In genomic region chr5:65250185-65250855, GRCm38 (mm10) we compare ENCODE assay signal across 18 mouse cellular contexts. TPM values are rescaled to one million over a fixed set of nuclear protein-coding genes. Genes with fewer than 3 reads are reported as not detected.
DNase-seq lines count a peak whose midpoint lies in the region; ATAC-seq and TF ChIP-seq lines count a peak whose summit lies in the region.
"Had no signal": no experiment of that assay in that cellular context is flagged by ENCODE, and none has a peak within 500 bp of the region (broad histone marks: within the 10 kb centered on the region; RNA-seq: fewer than 3 reads in every experiment).

No protein-coding gene starts in this region.

- H3K4me1 ChIP-seq in hindbrain, embryonic 10.5 days (replicated peaks): peaks cover 7% of the 10 kb centered on the region
- no peaks in the 10 kb centered on the region for H3K4me1 ChIP-seq in hindbrain, embryonic 16.5 days (ENCODE audit: control insufficient read depth, insufficient read depth, low read depth, low read length)
- no peaks in the 10 kb centered on the region for H3K4me1 ChIP-seq in lung, postnatal 0 days (ENCODE audit: insufficient read depth, low read depth, low read length)
- no peaks in the 10 kb centered on the region; the same call in 1 of the 2 replicates for H3K4me1 ChIP-seq in lung, adult 2 months (ENCODE audit: control insufficient read depth, insufficient read depth, low read length)
- peaks cover 0 to 5% of the 10 kb centered on the region in 2 experiments; a peak in 1 of 4 replicates for H3K4me1 ChIP-seq in ES-E14 (ENCODE audit: control insufficient read depth in 2 of 2, insufficient read depth in 2 of 2, low read length in 2 of 2, poor library complexity in 1 of 2)
- H3K4me1 ChIP-seq: forebrain, embryonic 12.5 days; limb, embryonic 15.5 days; midbrain, embryonic 15.5 days; stomach, embryonic 15.5 days had no signal

- H3K36me3 ChIP-seq in hindbrain, embryonic 10.5 days: peaks cover 44% of the 10 kb centered on the region
- peaks cover 7% of the 10 kb centered on the region for H3K36me3 ChIP-seq in hindbrain, embryonic 16.5 days (ENCODE audit: control insufficient read depth, insufficient read depth, low read length)
- H3K36me3 ChIP-seq in lung, postnatal 0 days (ENCODE audit: insufficient read depth, low read length): no peaks in the 10 kb centered on the region
- no peaks in the 10 kb centered on the region for H3K36me3 ChIP-seq in ES-E14 (ENCODE audit: control insufficient read depth, insufficient read depth, low read length, poor library complexity, severe bottlenecking)
- H3K36me3 ChIP-seq: stomach, embryonic 15.5 days had no signal

- peak overlapping the region; percentile 75 for H3K27ac ChIP-seq in hindbrain, embryonic 10.5 days
- H3K27ac ChIP-seq in hindbrain, embryonic 16.5 days (ENCODE audit: low read depth, low read length): no peak overlapping the region
- no peak overlapping the region for H3K27ac ChIP-seq in lung, postnatal 0 days (ENCODE audit: low read length)
- no peak overlapping the region for H3K27ac ChIP-seq in ES-E14 (ENCODE audit: insufficient read depth, low read depth, low read length, poor library complexity, severe bottlenecking)
- H3K27ac ChIP-seq: forebrain, embryonic 12.5 days; limb, embryonic 15.5 days; midbrain, embryonic 15.5 days; stomach, embryonic 15.5 days had no signal

- no peak for TF ChIP-seq POLR2A in lung, adult 2 months (IDR thresholded peaks at IDR 0.05; ENCODE audit: borderline replicate concordance, extremely low read depth, low read depth, low read length)

- 68% methylated on average over 7 of the region's 7 CpGs for WGBS in hindbrain, embryonic 10.5 days
- 69% methylated on average over 7 of the region's 7 CpGs for WGBS in hindbrain, embryonic 16.5 days
- 50% methylated on average over 7 of the region's 7 CpGs for WGBS in lung, postnatal 0 days
- WGBS in lung, adult 2 months: 56% methylated on average over 7 of the region's 7 CpGs

- no peaks in the 10 kb centered on the region for H3K9me3 ChIP-seq in hindbrain, embryonic 10.5 days
- H3K9me3 ChIP-seq in hindbrain, embryonic 16.5 days (ENCODE audit: control insufficient read depth, low read length): no peaks in the 10 kb centered on the region
- no peaks in the 10 kb centered on the region for H3K9me3 ChIP-seq in lung, postnatal 0 days (ENCODE audit: low read length)
- no peaks in the 10 kb centered on the region for H3K9me3 ChIP-seq in ES-E14 (ENCODE audit: control insufficient read depth, insufficient read depth, low read depth, low read length)
- H3K9me3 ChIP-seq: forebrain, embryonic 12.5 days; limb, embryonic 15.5 days; midbrain, embryonic 15.5 days; stomach, embryonic 15.5 days had no signal

- in situ Hi-C loops in ES-E14 (cut with MboI; ENCODE audit: low sequenced_read_pairs in 2 of 2, unreplicated experiment in 2 of 2): no loop called here

- no peak overlapping the region for H3K9ac ChIP-seq in hindbrain, embryonic 16.5 days (ENCODE audit: low read depth, low read length)
- H3K9ac ChIP-seq in lung, postnatal 0 days (replicated peaks; ENCODE audit: low read depth): no peak overlapping the region
- H3K9ac ChIP-seq in ES-E14 (ENCODE audit: insufficient read depth, low read depth, low read length, poor library complexity, severe bottlenecking): no peak overlapping the region
- H3K9ac ChIP-seq: forebrain, embryonic 12.5 days; limb, embryonic 15.5 days; midbrain, embryonic 15.5 days; stomach, embryonic 15.5 days had no signal

- no peak overlapping the region for H3K4me3 ChIP-seq in hindbrain, embryonic 10.5 days
- H3K4me3 ChIP-seq in hindbrain, embryonic 16.5 days (ENCODE audit: low read length): no peak overlapping the region
- H3K4me3 ChIP-seq in lung, postnatal 0 days (ENCODE audit: low read depth, low read length): no peak overlapping the region
- no peak overlapping the region for H3K4me3 ChIP-seq in lung, adult 2 months (replicated peaks; ENCODE audit: extremely low read depth, low read depth, low read length)
- H3K4me3 ChIP-seq in ES-E14 (ENCODE audit: insufficient read depth in 1 of 2, low read depth in 1 of 2, low read length in 2 of 2, poor library complexity in 1 of 2, severe bottlenecking in 1 of 2): no peak overlapping the region
- H3K4me3 ChIP-seq: forebrain, embryonic 12.5 days; limb, embryonic 15.5 days; midbrain, embryonic 15.5 days; stomach, embryonic 15.5 days had no signal

- no peak for TF ChIP-seq CTCF in lung, postnatal 0 days (IDR thresholded peaks at IDR 0.05)
- TF ChIP-seq CTCF in lung, adult 2 months (IDR thresholded peaks at IDR 0.05; ENCODE audit: insufficient read depth, low read length): no peak

- TF ChIP-seq EP300 in lung, postnatal 0 days (IDR thresholded peaks at IDR 0.05): no peak

- peak; percentile 25 for DNase-seq in hindbrain, embryonic 10.5 days (ENCODE audit: low spot score)
- peak; percentile 25 for DNase-seq in lung, postnatal 0 days (ENCODE audit: low spot score)
- no peak for DNase-seq in lung, adult 2 months
- peak; percentile 16 for DNase-seq in ES-E14 (ENCODE audit: low read depth, low spot score)
- DNase-seq in left cerebral cortex, adult 11 months (ENCODE audit: low spot score): no peak
- DNase-seq in thymus, postnatal 36 days: no peak
- DNase-seq: cerebellum, adult 9-11 months; gastrocnemius, postnatal 25 days; kidney, adult 8-10 months; kidney, postnatal 25 days; spleen, adult 18-20 months; thymus, postnatal 25 days had no signal

- no peak for ATAC-seq in hindbrain, embryonic 16.5 days
- ATAC-seq in lung, postnatal 0 days: peak; percentile 79
- ATAC-seq in megakaryocyte progenitor cell, adult 5-6 weeks (replicated peaks; ENCODE audit: poor library complexity): 0 out of 2 replicates have a peak, but pooled peaks have one; percentile 12
- ATAC-seq: midbrain, embryonic 15.5 days had no signal

- H3K4me2 ChIP-seq in hindbrain, embryonic 16.5 days (ENCODE audit: low read length): no peak overlapping the region
- H3K4me2 ChIP-seq in lung, postnatal 0 days (replicated peaks; ENCODE audit: low read depth, low read length): no peak overlapping the region
- H3K4me2 ChIP-seq: forebrain, embryonic 12.5 days; limb, embryonic 15.5 days; midbrain, embryonic 15.5 days; stomach, embryonic 15.5 days had no signal

- no peaks in the 10 kb centered on the region for H3K27me3 ChIP-seq in hindbrain, embryonic 10.5 days (ENCODE audit: insufficient read depth, poor library complexity, severe bottlenecking)
- H3K27me3 ChIP-seq in hindbrain, embryonic 16.5 days (replicated peaks; ENCODE audit: control insufficient read depth, insufficient read depth, low read length): no peaks in the 10 kb centered on the region
- H3K27me3 ChIP-seq in lung, postnatal 0 days (replicated peaks; ENCODE audit: insufficient read depth, low read length): no peaks in the 10 kb centered on the region
- H3K27me3 ChIP-seq: forebrain, embryonic 12.5 days; limb, embryonic 15.5 days; midbrain, embryonic 15.5 days; stomach, embryonic 15.5 days had no signal

TF ChIP-seq in ES-E14, 5 proteins besides CTCF, POLR2A, EP300 and RAD21:
- TF ChIP-seq ZNF384 (IDR thresholded peaks at IDR 0.05; ENCODE audit: low read depth, low read length) (no peak), MAFK (IDR thresholded peaks at IDR 0.05; ENCODE audit: insufficient read depth, low read depth, low read length) (no peak)

RNA-seq across cellular contexts. Expression of gene Wdr19, which starts 50.8 kb away (rescaled TPM):
- polyA plus RNA-seq in hindbrain, embryonic 10.5 days (2016; fragmentation: Nextera tagmentation; extraction: Ambion mirVana): 12.4 and 12.9 TPM in 2 replicates
- 11.2 and 12.3 TPM in 2 replicates for polyA plus RNA-seq in hindbrain, embryonic 16.5 days (2015; fragmentation: Nextera tagmentation; extraction: Ambion mirVana)
- polyA plus RNA-seq in lung, postnatal 0 days (2015; fragmentation: Nextera tagmentation; extraction: Ambion mirVana): 8.6 and 9.3 TPM in 2 replicates
- 5.0 and 6.4 TPM in 2 replicates for polyA plus RNA-seq in lung, adult 2 months (2012; rRNA removed)
- total RNA-seq in ES-E14 (2012; rRNA removed): 5.3 and 5.7 TPM in 2 replicates
- 1.4 and 1.8 TPM in 2 replicates for total RNA-seq in megakaryocyte progenitor cell, adult 5-6 weeks (2015)
- total RNA-seq in megakaryocyte progenitor cell, adult 5-6 weeks (2017): 1.7 and 5.0 TPM in 2 replicates

Comparison
In these comparisons a context has a peak if more than half of its experiments do, and no peak if none do; other contexts are left out.
1. DNase-seq: peak in hindbrain, embryonic 10.5 days (single experiment), lung, postnatal 0 days (single experiment) and ES-E14 (single experiment); none in lung, adult 2 months (single experiment), left cerebral cortex, adult 11 months (single experiment) and thymus, postnatal 36 days (0 of 2).